Mouse (Mus musculus): ENCODE results near the gene Cacna1c.

The Cacna1c gene

GRCm38 (mm10) chr6:119196382-119197305, at the start of gene Cacna1c:
Gene Cacna1c (minus strand): TSS chr6:119196418.
- no peaks in the 10 kb centered on the region; the same call in 1 of the 2 replicates for H3K27me3 ChIP-seq (ENCODE audit: control insufficient read depth, insufficient read depth, low read length, poor library complexity, severe bottlenecking)
- no peak for DNase-seq (ENCODE audit: low read depth, low spot score)
- H3K36me3 ChIP-seq (ENCODE audit: control insufficient read depth, insufficient read depth, low read length, poor library complexity, severe bottlenecking) = peaks cover 6% of the 10 kb centered on the region

- H3K36me3 ChIP-seq (ENCODE audit: control insufficient read depth, insufficient read depth, low read length, poor library complexity, severe bottlenecking) = no peaks in the 10 kb centered on the region
- no peak for DNase-seq (ENCODE audit: low read depth, low spot score)
- H3K27me3 ChIP-seq (ENCODE audit: control insufficient read depth, insufficient read depth, low read length, poor library complexity, severe bottlenecking) = no peaks in the 10 kb centered on the region
Observed at GRCm38 (mm10) chr6:119240871-119241705, 44.9 kb upstream of the Cacna1c start.

- H3K36me3 ChIP-seq (ENCODE audit: control insufficient read depth, insufficient read depth, low read length, poor library complexity, severe bottlenecking) = no peaks in the 10 kb centered on the region
Observed at GRCm38 (mm10) chr6:119240256-119240655, 44.0 kb upstream of the Cacna1c start.

GRCm38 (mm10) chr6:119239341-119240005, 43.3 kb upstream of the Cacna1c start:
- no peaks in the 10 kb centered on the region for H3K27me3 ChIP-seq (ENCODE audit: control insufficient read depth, insufficient read depth, low read length, poor library complexity, severe bottlenecking)
- no peaks in the 10 kb centered on the region for H3K36me3 ChIP-seq (ENCODE audit: control insufficient read depth, insufficient read depth, low read length, poor library complexity, severe bottlenecking)
- DNase-seq (ENCODE audit: low read depth, low spot score) = no peak

More at GRCm38 (mm10) chr6:119240256-119240655, 44.0 kb upstream of the Cacna1c start:
- no peaks in the 10 kb centered on the region for H3K27me3 ChIP-seq (ENCODE audit: control insufficient read depth, insufficient read depth, low read length, poor library complexity, severe bottlenecking)
- DNase-seq (ENCODE audit: low read depth, low spot score) = no peak

GRCm38 (mm10) chr6:119237427-119237989, 41.3 kb upstream of the Cacna1c start:
- no peaks in the 10 kb centered on the region for H3K36me3 ChIP-seq (ENCODE audit: control insufficient read depth, insufficient read depth, low read length, poor library complexity, severe bottlenecking)
- DNase-seq (ENCODE audit: low read depth, low spot score) = no peak
- H3K27me3 ChIP-seq (ENCODE audit: control insufficient read depth, insufficient read depth, low read length, poor library complexity, severe bottlenecking) = no peaks in the 10 kb centered on the region

GRCm38 (mm10) chr6:119236241-119236640, 40.0 kb upstream of the Cacna1c start, which contains the start of gene Cacna2d4:
Gene Cacna2d4 (plus strand): TSS chr6:119236526.
- no peaks in the 10 kb centered on the region for H3K36me3 ChIP-seq (ENCODE audit: control insufficient read depth, insufficient read depth, low read length, poor library complexity, severe bottlenecking)
- DNase-seq (ENCODE audit: low read depth, low spot score) = no peak

GRCm38 (mm10) chr6:119235441-119235840, 39.2 kb upstream of the Cacna1c start:
- no peak for DNase-seq (ENCODE audit: low read depth, low spot score)

More at GRCm38 (mm10) chr6:119236241-119236640, 40.0 kb upstream of the Cacna1c start, which contains the start of gene Cacna2d4:
- no peaks in the 10 kb centered on the region for H3K27me3 ChIP-seq (ENCODE audit: control insufficient read depth, insufficient read depth, low read length, poor library complexity, severe bottlenecking)

GRCm38 (mm10) chr6:119233066-119233465, 36.8 kb upstream of the Cacna1c start:
- H3K27me3 ChIP-seq (ENCODE audit: control insufficient read depth, insufficient read depth, low read length, poor library complexity, severe bottlenecking) = no peaks in the 10 kb centered on the region
- DNase-seq (ENCODE audit: low read depth, low spot score) = no peak
- H3K36me3 ChIP-seq (ENCODE audit: control insufficient read depth, insufficient read depth, low read length, poor library complexity, severe bottlenecking) = no peaks in the 10 kb centered on the region

More at GRCm38 (mm10) chr6:119235441-119235840, 39.2 kb upstream of the Cacna1c start:
- Histone ChIP-seq H3K36me3 (ENCODE audit: control insufficient read depth, insufficient read depth, low read length, poor library complexity, severe bottlenecking) (no peaks in the 10 kb centered on the region), H3K27me3 (ENCODE audit: control insufficient read depth, insufficient read depth, low read length, poor library complexity, severe bottlenecking) (no peaks in the 10 kb centered on the region)

- no peaks in the 10 kb centered on the region for H3K27me3 ChIP-seq (ENCODE audit: control insufficient read depth, insufficient read depth, low read length, poor library complexity, severe bottlenecking)
- no peaks in the 10 kb centered on the region for H3K36me3 ChIP-seq (ENCODE audit: control insufficient read depth, insufficient read depth, low read length, poor library complexity, severe bottlenecking)
- DNase-seq (ENCODE audit: low read depth, low spot score) = no peak
Observed at GRCm38 (mm10) chr6:119228861-119229603, 32.8 kb upstream of the Cacna1c start.

GRCm38 (mm10) chr6:119227001-119227400, 30.8 kb upstream of the Cacna1c start:
- no peak for DNase-seq (ENCODE audit: low read depth, low spot score)
- no peaks in the 10 kb centered on the region for H3K27me3 ChIP-seq (ENCODE audit: control insufficient read depth, insufficient read depth, low read length, poor library complexity, severe bottlenecking)

GRCm38 (mm10) chr6:119225731-119226130, 29.5 kb upstream of the Cacna1c start:
- no peak for DNase-seq (ENCODE audit: low read depth, low spot score)
- H3K27me3 ChIP-seq (ENCODE audit: control insufficient read depth, insufficient read depth, low read length, poor library complexity, severe bottlenecking) = no peaks in the 10 kb centered on the region
- no peaks in the 10 kb centered on the region for H3K36me3 ChIP-seq (ENCODE audit: control insufficient read depth, insufficient read depth, low read length, poor library complexity, severe bottlenecking)

More at GRCm38 (mm10) chr6:119227001-119227400, 30.8 kb upstream of the Cacna1c start:
- H3K36me3 ChIP-seq (ENCODE audit: control insufficient read depth, insufficient read depth, low read length, poor library complexity, severe bottlenecking) = no peaks in the 10 kb centered on the region

GRCm38 (mm10) chr6:119225226-119225625, 29.0 kb upstream of the Cacna1c start:
- no peak for DNase-seq (ENCODE audit: low read depth, low spot score)
- Histone ChIP-seq H3K27me3 (ENCODE audit: control insufficient read depth, insufficient read depth, low read length, poor library complexity, severe bottlenecking) (no peaks in the 10 kb centered on the region), H3K36me3 (ENCODE audit: control insufficient read depth, insufficient read depth, low read length, poor library complexity, severe bottlenecking) (no peaks in the 10 kb centered on the region)

GRCm38 (mm10) chr6:119224451-119225195, 28.4 kb upstream of the Cacna1c start:
- DNase-seq (ENCODE audit: low read depth, low spot score) = no peak
- no peaks in the 10 kb centered on the region for H3K27me3 ChIP-seq (ENCODE audit: control insufficient read depth, insufficient read depth, low read length, poor library complexity, severe bottlenecking)
- no peaks in the 10 kb centered on the region for H3K36me3 ChIP-seq (ENCODE audit: control insufficient read depth, insufficient read depth, low read length, poor library complexity, severe bottlenecking)
